Mouse (Mus musculus): ENCODE data around the gene Mrm2.
"Not testable (repeated sequence)": the region's sequence is repeated elsewhere in the genome, so short reads cannot be mapped to it uniquely, and the experiment has no call there.

The Mrm2 gene

DNA sequence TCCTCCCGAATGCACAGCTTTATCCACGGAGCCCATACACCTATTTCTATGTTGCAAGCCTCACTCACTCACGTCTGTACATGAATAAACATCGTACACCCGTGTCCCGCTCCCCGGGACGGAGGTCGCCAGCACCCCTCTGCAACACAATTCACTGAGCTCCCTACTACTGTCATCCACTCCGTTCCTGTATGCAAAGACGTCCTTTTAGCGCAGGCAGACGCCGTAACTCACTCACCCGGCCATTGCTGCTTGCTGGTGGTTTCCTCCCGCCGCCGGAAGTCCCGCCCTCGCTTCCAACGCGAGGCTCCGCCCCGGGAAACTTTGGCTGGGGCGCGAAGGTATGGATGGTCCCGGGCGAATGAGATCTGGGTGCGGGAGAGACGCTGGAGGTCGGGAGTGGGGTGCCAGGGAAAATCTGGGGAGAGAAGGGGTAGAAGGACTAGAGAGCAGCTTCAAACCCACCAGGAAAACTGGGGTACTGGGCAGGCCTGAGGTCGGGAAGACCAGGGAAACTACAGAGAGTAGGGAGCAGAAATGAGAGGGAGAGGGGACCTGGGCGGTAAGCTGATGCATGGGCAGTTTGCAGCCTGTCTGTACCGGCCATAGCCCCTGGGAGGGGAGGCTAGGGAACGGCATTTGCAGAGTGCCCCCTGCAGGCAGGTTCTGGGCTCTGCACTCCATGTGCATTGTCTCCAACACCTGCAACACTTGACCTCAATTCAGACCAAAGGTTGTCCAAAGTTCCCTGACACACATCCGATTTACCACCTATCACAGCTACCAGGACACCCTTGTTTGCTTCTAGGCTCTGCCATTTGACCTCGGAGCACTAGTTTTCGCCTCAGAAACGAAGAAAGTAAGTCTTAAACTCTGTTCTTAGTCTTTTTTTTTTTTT is at the start of gene Mrm2:
TSS of gene Mrm2 (minus strand) at position 284 of the 898 bp plus-strand sequence.
- peak; percentile 65 for DNase-seq

DNA sequence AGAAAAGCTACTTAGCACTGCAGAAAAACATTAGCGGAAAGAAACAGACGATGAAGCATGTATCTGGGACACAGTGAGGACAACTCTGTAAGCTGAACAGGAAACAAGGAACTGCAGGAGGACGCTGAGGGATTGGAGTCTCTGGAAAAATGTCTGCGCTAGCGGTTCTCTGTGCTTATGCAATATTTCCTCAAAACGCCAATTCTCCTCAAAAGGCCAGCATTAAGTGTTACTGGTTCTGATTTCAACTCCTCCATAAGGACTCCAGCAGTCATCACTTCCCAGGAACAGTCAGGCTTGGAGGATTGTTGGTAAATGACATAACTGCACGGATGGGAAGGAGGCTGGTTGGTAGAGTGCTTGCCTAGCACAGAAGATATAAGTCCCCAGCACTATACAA is 49.5 kb upstream of the Mrm2 start:
- DNase-seq: no peak

DNA sequence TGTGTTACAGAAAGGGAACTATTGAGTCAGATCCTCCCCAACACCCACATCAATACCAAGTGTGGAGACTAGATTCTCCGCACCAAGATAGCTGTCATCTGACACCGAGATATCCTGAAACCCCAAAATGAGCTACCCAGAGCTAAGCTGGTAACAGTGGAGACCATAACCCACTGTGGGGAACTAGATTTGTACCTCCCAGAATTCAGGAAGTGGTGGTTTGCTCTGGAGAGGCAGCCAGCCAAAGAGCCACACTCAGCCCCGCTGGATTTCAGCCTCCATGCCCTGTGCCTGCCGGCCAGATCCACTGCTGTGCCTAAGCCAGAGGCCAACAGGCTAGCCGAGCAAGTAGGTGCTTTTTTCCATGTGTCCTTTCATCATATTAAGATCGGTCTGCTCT is 47.6 kb upstream of the Mrm2 start:
- DNase-seq: no peak

DNA sequence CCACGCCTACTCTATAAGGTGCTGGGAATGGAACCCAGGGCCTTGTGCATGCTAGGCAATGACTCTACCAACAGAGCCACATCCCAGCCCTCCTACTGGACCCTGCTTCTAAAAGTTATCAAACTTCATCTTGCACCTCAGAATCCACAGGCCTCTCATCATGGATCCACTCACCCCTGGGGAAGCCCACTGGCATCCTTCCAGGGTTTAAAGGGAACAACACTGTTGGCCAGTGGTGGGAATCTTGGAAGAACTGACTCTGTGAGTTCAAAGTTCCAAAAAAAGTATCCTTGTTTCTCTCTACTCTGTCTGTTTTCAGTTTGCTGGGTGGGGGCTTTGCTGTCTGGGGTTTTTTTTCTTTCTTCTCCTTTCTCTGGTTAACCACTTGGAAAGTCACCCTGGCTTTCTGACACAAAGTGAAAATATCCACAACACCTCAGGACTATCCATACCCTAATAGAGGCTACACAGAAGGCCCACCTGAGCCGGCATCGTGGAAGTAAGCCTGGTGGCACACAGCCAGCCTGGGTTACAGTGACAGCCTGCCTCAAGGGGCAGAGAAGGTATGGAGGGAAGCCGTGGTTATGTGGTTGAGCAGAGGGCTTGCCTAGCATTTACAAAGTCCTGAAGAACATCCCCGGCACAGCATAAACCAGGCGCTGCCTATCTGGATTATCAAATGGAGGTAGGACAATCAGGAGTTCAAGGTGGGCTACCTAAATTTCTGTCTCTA is 46.6 kb upstream of the Mrm2 start:
- no peak for DNase-seq

DNA sequence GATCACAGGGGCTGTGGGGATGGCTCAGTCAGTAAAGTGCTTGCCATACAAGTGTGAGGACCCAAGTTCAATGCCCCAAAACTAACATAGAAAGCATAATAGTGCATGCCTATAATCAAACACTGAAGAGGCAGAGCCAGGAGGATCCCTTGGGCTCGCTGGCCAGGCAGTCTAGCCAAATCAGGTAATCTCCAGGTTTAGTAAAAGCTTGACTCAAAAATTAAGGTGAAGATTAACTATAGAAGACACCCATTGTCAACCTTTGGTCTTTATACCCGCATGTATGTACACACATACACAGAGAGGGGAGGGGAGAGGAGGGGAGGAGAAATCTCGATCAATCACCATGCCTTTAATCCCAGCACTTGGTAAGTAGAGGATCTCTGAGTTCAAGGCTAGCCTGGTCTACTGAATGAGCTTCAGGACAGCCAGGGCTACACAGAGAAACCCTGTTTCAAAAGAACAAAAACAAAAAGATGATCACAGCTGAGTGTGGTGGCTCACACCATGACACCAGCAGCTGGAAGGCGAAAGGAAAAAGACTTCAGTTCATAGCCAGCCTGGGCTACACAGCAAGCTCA is 43.6 kb upstream of the Mrm2 start:
- DNase-seq: no peak

DNA sequence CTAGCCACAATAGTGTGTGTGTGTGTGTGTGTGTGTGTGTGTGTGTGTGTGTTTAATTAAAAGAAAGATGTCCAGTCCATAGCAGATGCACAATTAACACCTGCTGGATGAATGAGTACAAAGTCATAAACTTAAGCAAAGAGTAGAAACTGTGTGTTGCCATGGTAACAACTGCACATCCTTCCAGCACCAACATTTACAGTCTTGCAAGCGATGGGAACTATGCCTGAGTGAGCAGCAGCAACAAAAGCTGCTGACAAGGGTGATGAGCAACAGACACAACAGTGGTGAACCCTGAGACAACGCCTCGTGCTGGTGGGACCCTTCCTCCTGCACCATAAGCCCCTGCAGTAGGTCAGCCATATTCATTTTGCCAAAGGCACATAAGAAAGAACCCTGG is 42.5 kb upstream of the Mrm2 start:
- DNase-seq: no peak

DNA sequence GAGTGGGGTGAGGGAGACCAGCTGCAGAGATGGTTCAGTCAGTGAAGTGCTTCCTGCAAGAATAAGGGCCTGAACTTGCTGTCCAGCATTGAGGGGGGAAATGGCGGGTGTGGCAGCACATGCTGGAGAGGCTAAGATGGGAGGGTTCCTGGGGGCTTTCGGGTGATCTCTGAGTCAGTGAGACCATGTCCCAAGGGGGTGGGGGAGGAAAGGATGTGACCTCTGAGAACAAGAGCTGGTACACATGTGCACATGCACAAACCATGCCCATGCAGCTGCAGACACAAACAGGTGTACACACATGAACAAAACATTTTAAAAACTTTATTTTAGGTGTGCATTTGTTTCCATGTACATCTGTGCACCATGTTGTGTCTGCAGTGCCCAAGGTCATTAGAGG is 42.0 kb upstream of the Mrm2 start:
- no peak for DNase-seq

DNA sequence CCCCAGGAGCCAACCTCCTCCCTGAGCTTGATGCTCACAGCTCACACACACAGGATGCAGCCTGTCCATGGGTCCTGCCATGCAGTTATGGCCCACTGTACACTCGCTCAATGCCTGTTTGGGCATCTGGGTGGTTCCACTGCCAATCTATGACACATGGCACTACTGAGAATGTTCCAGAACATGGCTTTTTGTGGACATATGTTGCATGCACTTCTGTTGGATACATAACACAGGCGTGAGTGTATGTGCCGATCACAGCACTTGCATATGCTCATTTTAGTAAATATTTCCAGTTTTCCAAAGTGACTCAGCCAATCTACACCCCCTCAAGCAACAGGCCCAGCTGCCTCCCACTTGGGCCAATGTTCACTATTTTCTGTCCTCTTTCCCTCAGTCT is 40.0 kb upstream of the Mrm2 start:
- DNase-seq: no peak

DNA sequence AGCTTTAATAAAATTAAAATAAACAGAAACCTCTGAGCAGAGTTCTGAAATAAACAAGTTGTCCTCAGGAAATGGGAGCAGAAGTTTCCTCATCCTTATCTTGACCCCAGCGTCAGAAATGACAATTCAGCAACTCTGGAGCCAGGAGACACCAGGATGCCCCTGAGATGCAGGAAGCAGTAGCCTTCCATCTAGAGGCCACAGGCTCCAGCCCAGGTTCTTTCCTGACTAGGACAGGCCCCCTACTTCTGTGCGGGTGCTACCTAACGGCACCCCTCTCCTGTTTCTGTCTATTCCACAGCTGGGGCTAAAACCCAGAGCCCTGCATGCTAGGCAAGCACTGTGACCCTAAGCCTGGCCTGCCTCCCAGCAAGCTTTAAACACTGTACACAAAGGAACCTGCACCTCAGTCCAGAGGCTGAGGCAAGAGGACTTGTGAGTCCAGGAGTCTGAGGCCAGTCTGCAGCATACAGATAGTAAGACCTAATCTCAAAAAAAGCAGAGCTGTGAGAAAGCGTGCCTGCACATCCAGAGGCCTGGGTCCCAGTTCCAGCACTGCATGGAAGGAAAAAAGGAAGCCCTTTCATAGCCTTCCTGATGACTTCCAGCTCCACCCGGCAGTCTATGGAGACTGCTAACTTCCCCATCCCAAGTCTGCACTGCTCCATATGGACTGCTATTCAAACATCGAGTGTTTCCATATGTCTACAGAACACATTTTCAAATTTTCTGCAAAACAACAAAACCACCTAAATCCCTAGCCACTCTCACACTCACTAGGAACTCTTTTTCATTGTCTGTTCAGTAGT is 39.0 kb upstream of the Mrm2 start:
- DNase-seq: no peak

DNA sequence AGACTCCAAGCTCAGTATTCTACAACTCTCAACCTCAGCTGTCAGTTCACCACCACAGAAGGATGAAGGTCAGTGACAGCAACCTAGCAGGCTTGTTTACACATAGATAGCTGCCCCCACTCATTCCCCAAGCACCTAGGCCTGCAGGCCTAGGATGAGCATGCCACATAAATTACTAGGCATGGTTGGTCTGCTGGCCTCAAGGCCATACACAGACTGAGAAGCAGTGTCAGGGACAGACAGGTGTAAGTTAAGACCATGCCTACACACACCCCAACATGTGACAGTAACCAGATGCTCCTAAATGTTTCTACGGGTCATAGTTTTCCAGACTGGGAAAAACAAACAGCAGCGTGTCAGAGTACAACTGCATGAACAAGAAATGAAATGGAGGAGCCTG is 37.8 kb upstream of the Mrm2 start:
- DNase-seq: no peak

DNA sequence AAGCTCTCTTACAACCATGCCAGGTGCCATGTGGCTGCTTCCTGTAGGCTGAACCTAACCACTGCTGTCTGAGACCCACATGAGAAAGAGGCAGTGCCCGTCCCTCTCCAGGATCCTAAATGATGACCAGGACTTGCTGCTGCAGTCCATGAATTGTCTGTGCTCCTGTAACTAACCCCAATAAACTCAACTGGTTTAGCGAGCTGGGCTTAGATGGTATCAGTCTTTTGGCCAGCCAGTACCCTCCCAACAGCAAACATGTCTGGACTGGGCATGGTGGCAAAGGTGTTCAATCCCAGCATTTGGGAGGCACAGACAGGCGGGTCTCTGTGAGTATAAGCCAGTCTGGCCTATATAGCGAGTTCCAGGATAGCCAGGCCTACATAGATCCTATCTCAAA is 37.2 kb upstream of the Mrm2 start:
- DNase-seq: no peak

DNA sequence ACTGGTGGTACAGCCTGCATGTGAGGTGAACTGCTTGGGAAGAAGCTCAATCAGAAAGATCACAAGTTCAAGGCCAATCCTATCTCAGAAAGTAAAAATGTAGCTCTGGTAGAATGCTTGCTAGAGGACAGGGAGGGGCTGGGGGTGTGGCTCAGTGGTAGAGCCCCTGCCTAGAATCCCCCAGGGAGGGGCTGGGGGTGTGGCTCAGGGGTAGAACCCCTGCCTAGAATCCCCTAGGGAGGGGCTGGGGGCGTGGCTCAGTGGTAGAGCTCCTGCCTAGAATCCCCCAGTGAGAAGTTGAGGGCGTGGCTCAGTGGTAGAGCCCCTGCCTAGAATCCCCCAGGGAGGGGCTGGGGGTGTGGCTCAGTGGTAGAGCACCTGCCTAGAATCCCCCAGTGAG is 36.4 kb upstream of the Mrm2 start:
- not testable (repeated sequence) for DNase-seq

DNA sequence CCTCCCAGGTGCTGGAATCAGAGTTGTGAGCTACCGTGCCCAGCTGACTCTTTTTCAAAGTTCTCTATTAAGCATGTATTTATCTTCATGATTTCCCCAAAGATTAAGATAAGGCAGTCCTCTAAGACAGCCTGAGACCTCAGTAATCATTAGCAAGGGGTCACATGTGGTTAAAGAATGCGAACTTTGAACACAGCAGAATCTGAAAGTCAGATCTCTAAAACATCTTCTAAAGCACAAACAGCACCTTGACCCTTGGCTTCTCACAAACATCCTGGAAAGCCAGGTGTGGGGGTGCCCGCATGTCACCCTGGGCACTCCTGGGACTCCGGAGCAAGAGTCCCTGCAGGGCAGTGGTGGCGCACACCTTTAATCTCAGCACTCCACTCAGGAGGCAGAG is 32.7 kb upstream of the Mrm2 start:
- no peak for DNase-seq

DNA sequence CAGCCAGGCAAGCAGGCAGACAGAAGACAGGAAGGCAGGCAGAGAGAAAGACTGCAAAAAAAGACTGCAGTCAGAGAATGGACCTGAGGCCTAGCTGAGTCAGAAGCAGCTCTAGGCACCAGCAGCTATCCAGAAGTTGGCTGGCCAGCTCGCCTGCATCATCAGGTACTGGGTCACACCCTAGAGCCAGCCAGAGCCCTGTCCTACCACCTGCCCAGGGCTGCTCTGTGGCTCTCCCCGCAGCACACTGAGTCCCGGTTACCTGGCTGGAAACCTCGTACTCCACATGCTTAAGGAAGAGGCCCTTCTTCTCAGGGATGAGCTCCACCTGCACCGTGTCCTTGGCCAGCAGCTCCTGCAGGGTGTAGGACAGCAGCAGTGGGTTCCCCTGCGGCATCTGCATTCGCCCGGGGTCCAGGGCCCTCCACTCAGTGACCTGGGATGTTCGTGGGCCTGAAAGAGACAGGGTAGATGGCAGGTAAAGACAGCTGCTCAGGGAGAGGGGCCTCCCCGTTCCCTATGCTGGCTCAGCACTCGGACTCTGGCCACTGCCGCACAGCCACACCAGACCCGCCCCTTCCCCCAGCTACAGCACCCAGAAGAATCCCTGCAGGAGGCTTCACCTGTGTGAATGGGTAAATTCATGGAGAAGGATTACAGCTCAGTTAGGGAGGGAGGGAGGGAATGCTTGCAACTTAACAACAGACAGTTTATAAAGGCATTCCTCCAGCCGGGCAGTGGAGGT is 28.4 kb upstream of the Mrm2 start:
- DNase-seq: no peak

DNA sequence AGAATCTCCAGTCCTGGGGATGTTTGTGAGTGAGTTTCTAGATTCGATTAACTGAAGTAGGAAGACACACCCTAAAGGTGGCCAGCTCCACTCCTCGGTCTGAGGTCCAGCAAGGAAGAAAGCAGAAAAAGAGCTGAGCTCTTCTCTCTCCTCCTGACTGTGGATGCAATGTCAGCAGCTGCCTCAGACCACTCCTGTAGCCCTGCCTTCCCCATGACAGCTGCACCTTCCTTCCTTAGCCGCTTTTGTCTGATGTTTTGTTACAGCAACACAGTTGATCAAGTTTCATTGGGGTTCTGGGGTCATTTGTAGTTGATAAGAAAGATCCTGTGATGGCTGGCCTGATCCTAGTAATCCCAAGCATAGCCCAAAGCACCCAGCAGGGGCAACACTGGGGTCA is 25.8 kb upstream of the Mrm2 start:
- DNase-seq: no peak

DNA sequence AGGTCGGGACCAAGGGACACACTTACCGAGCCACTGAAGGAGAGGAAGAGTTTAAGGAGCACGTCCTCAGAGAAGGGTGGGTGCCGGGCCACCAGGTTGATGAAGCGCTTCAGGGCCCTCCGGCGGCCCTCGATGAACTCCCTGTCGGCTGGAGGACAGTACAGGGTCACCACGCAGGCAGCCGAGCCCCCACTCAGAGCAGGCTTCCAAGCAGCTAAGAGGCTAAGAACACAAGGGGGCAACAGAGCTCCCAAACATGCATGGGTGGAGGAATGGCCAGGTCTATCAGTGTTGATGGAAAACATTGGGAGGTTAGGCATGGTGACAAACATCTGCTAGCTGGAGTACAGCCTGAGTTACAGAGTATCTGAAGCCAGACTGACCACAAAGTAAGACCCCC is 24.2 kb upstream of the Mrm2 start:
- no peak for DNase-seq

DNA sequence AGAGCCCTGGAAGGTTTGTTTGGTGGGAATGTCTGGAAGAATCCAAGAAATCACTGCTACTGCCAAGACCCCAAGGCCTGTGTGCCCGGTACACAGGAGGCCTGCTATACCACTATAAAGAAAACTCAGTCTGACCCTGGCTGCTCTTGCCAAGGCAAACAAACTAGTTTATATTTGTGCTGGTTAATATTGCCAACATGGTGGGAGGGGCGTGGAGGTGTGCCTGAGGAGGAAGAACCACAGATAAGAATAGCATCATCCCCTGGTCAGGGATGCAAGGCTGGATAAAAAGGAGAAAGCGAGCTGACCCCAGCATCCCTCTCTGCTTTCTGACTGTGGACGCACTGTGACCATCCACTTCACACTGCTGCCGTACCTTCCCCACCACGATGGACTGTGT is 20.7 kb upstream of the Mrm2 start:
- no peak for DNase-seq

DNA sequence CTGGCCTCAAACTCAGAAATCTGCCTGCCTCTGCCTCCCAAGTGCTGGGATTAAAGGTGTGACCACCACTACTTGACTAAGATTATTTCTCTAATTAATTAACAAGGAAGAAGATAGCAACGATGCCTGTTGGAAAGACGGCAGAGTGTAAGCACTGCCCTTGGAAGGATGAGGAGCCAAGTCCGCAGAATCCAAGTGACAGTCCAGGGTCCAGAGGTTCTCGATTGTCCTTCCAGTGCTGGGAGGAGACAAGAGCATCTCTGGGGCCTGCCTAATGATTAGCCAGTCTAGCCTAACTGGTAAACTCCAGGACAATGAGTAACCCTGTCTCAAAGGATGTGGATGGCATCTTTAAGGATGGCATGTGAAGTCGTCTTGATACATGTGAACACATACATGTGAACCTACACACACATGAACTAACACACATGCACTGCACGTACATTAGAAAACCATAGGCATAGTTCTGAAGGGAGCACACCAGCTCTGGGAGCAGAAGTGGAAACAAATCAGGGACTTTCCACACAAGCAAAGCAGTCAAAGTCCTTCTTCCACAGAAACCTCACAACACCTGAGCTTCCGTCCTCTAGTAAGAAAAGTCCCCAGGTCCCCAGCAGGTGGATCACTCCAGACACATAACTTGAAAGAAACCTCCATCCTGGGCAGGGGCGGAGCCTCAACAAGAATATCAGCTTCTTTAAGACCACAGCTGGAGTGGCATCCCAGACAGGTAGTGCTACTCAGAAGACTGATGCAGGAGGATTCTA is 19.2 kb upstream of the Mrm2 start:
- DNase-seq: no peak

DNA sequence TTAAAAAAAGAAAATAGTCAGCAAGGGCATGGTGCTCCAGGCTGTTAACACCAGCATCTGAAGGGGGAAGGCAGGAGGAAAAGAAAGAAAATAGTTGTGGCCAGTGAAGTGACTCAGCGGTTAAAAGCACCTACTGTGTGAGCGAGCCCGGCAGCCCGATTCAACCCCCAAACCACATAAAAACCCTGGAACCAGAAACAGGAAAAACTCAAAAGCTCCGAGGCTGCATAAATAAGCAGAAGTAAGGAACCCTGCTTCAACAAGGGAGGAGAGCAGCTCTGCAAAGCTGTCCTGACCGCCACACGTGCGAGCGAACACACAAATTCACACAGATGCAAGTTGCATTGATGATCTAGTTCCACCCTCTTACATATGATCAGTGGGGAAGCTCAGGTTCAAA is 18.2 kb upstream of the Mrm2 start:
- no peak for DNase-seq

DNA sequence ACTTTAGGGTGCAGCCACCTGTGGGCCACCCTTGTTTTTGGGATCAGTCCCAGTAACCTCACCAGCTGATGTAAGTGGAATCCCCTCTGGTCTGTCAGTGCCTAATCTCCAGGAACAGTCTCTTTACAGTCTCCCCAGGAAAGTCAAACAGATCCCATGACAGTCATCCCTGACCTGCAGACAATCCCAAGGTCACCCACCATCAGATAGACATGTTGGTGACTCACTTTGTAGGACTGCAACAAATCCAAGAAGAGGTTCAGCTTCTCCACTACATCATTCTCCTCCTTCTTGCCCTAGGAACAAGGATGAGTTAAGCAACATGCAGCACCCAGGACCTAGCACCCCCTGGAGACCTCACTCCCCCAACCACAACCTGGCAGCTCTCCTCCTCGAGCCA is 14.4 kb upstream of the Mrm2 start:
- DNase-seq: no peak

DNA sequence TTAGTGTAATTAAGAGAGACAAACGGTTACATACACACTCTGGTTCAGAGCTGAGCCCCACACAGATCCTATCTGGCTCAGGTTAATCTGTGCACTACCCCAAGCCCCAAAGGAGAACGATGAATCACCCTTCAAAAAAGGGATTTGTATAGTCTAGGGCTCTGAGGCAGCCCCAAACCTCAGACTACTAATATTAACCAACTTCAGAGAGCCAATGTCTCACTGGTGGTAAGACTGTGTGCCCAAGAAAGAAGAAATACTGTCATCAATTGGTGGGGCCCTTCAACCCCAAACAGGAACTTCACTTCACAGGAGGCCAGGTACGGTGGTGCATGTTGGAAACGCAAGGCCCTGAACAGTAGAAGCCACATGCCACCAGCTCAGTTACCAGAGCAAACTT is 13.5 kb upstream of the Mrm2 start:
- no peak for DNase-seq

DNA sequence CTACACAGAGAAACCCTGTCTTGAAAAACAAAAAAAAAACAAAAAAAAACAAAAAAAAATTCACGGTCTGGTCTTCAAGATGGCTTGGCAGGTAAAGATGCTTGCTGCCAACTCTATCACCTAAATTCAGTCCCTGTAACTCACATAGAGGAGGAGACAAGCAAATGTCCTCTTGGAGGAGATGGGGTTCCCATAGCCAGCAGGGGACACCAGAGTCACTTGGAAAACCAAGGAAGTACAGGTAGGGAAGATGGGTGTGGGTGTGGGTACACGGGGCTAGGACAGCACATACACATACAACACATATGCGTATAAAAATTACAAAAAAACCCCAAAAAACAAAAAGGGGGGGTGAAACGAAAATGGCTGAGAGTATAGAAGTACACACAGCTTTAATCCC is 11.2 kb upstream of the Mrm2 start:
- no peak for DNase-seq
